Mouse (Mus musculus) E14TG2a.4 (cell line): ENCODE results near the gene Omt2a.
"Not testable (repeated sequence)": the region's sequence is repeated elsewhere in the genome, so short reads cannot be mapped to it uniquely, and the experiment has no call there.

ENCODE experiments used
- CTCF ChIP-seq: conservative IDR thresholded peaks from 2 replicates; pipeline ENCODE4 v1.5.1; 2014; ENCODE audit warnings: low read length
- NANOG ChIP-seq: IDR thresholded peaks from 2 replicates; pipeline ENCODE4 v1.6.1; 2014; ENCODE audit warnings: borderline replicate concordance, low read length, mixed read lengths
- POU5F1 ChIP-seq: IDR thresholded peaks from 2 replicates; pipeline ENCODE4 v1.6.1; 2014; ENCODE audit warnings: low read length, borderline replicate concordance

- not testable (repeated sequence) for TF ChIP-seq CTCF, NANOG, POU5F1
Measured at GRCm38 (mm10) chr9:78282002-78282711, 32.4 kb downstream of the Omt2a start.
